Mouse (Mus musculus): ENCODE data around the gene Creb5. TPM values are rescaled to one million over a fixed set of nuclear protein-coding genes. Genes with fewer than 3 reads are reported as not detected.

The Creb5 gene
- total RNA-seq, 2 experiments from 2014 or later: 12.5 to 15.7 TPM

- intact Hi-C loops (cut with DNase I): no loop called here
Measured at GRCm38 (mm10) chr6:53575191-53575590, 288.1 kb downstream of the Creb5 start.

GRCm38 (mm10) chr6:53575836-53576235 lies 288.8 kb downstream of the Creb5 start:
- no peak for DNase-seq
- intact Hi-C loops (cut with DNase I): no loop called here

More at GRCm38 (mm10) chr6:53575191-53575590, 288.1 kb downstream of the Creb5 start:
- DNase-seq: no peak

GRCm38 (mm10) chr6:53576841-53577240 lies 289.8 kb downstream of the Creb5 start:
- no peak for DNase-seq
- intact Hi-C loops (cut with DNase I): no loop called here

- intact Hi-C loops (cut with DNase I): no loop called here
- DNase-seq: no peak
Measured at GRCm38 (mm10) chr6:53577776-53578175, 290.7 kb downstream of the Creb5 start.

GRCm38 (mm10) chr6:53580346-53580745 lies 293.3 kb downstream of the Creb5 start:
- intact Hi-C loops (cut with DNase I): no loop called here
- DNase-seq: no peak

GRCm38 (mm10) chr6:53583234-53583875 lies 296.3 kb downstream of the Creb5 start:
- no peak for DNase-seq
- intact Hi-C loops (cut with DNase I): no loop called here

- intact Hi-C loops (cut with DNase I): no loop called here
- DNase-seq: no peak
Measured at GRCm38 (mm10) chr6:53584718-53585405, 297.8 kb downstream of the Creb5 start.

- DNase-seq: no peak
- intact Hi-C loops (cut with DNase I): no loop called here
Measured at GRCm38 (mm10) chr6:53589746-53590145, 302.7 kb downstream of the Creb5 start.

- no peak for DNase-seq
Measured at GRCm38 (mm10) chr6:53592230-53592629, 305.2 kb downstream of the Creb5 start.

GRCm38 (mm10) chr6:53593603-53594002 lies 306.5 kb downstream of the Creb5 start:
- DNase-seq: no peak
- intact Hi-C loops (cut with DNase I): no loop called here

More at GRCm38 (mm10) chr6:53592230-53592629, 305.2 kb downstream of the Creb5 start:
- intact Hi-C loops (cut with DNase I): no loop called here

GRCm38 (mm10) chr6:53594316-53594715 lies 307.2 kb downstream of the Creb5 start:
- intact Hi-C loops (cut with DNase I): no loop called here

GRCm38 (mm10) chr6:53596402-53596801 lies 309.3 kb downstream of the Creb5 start:
- intact Hi-C loops (cut with DNase I): no loop called here
- DNase-seq: no peak

More at GRCm38 (mm10) chr6:53594316-53594715, 307.2 kb downstream of the Creb5 start:
- DNase-seq: no peak

GRCm38 (mm10) chr6:53603041-53603440 lies 316.0 kb downstream of the Creb5 start:
- intact Hi-C loops (cut with DNase I): no loop called here
- no peak for DNase-seq

GRCm38 (mm10) chr6:53603695-53604094 lies 316.6 kb downstream of the Creb5 start:
- DNase-seq: peak in 1 of 2 experiments; percentile 31
- intact Hi-C loops (cut with DNase I): no loop called here

- intact Hi-C loops (cut with DNase I): no loop called here
- DNase-seq: no peak
Measured at GRCm38 (mm10) chr6:53604386-53604785, 317.3 kb downstream of the Creb5 start.

- intact Hi-C loops (cut with DNase I): no loop called here
- no peak for DNase-seq
Measured at GRCm38 (mm10) chr6:53605184-53605583, 318.1 kb downstream of the Creb5 start.

GRCm38 (mm10) chr6:53611451-53611945 lies 324.4 kb downstream of the Creb5 start:
- intact Hi-C loops (cut with DNase I): no loop called here
- DNase-seq: no peak

GRCm38 (mm10) chr6:53612681-53613080 lies 325.6 kb downstream of the Creb5 start:
- intact Hi-C loops (cut with DNase I): no loop called here
- DNase-seq: no peak

GRCm38 (mm10) chr6:53615440-53616211 lies 328.6 kb downstream of the Creb5 start:
- intact Hi-C loops (cut with DNase I): no loop called here
- DNase-seq: no peak

GRCm38 (mm10) chr6:53618164-53618563 lies 331.1 kb downstream of the Creb5 start:
- DNase-seq: peak; percentile 24 to 31
- intact Hi-C loops (cut with DNase I): no loop called here

GRCm38 (mm10) chr6:53619676-53620075 lies 332.6 kb downstream of the Creb5 start:
- intact Hi-C loops (cut with DNase I): no loop called here
- DNase-seq: no peak

Measured in heart, postnatal 14 days (tissue).